Mouse (Mus musculus) liver, embryonic 14.5 days (tissue): Measurements from ENCODE around the gene Gas7. TPM values are rescaled to one million over a fixed set of nuclear protein-coding genes. Genes with fewer than 3 reads are reported as not detected.

Experiments used
- ATAC-seq: fragments of 200-750 bp; cut with Nextera tagmentation; 2 replicates; pipeline ENCODE4 v1.8.0; 2017; ENCODE audit warnings: moderate number of reproducible peaks, mild to moderate bottlenecking, moderate library complexity; ENCODE audit not compliant: insufficient read depth
- DNase-seq, 3 experiments: peaks; one replicate each; pipeline ENCODE4 v3.0.0-alpha.2; 2012 to 2013; ENCODE audit warnings: low read depth in 3 of 3, low spot score in 3 of 3
- H3K27ac ChIP-seq: fragments of 300-500 bp; sonication (generic); 2 replicates; pipeline ENCODE4 v1.5.1; 2014; ENCODE audit warnings: moderate library complexity, mild to moderate bottlenecking, control low read depth, inconsistent platforms
- H3K27me3 ChIP-seq: fragments of 300-500 bp; sonication (generic); 2 replicates; pipeline ENCODE4 v1.6.1; 2014; ENCODE audit warnings: mild to moderate bottlenecking, low read length, moderate library complexity; ENCODE audit not compliant: control insufficient read depth, insufficient read depth
- H3K36me3 ChIP-seq: fragments of 300-500 bp; sonication (generic); replicated peaks from 2 replicates; pipeline ENCODE4 v1.6.1; 2014; ENCODE audit warnings: low read depth; ENCODE audit not compliant: control insufficient read depth, insufficient read depth
- H3K4me1 ChIP-seq, 2 experiments: fragments of 200-500 bp in 1 of 2; fragments of 300-500 bp in 1 of 2; sonication (generic) in 1 of 2; replicated peaks; 2 replicates each; pipeline ENCODE4 v1.6.1; 2012 to 2014; ENCODE audit warnings: antibody characterized with exemption in 1 of 2, inconsistent platforms in 1 of 2, low read length in 1 of 2; ENCODE audit not compliant: control insufficient read depth in 2 of 2, insufficient read depth in 2 of 2
- H3K4me2 ChIP-seq: fragments of 300-500 bp; sonication (generic); 2 replicates; pipeline ENCODE4 v1.6.1; 2014; ENCODE audit warnings: low read depth, mild to moderate bottlenecking, control low read depth, moderate library complexity
- H3K4me3 ChIP-seq, 2 experiments: fragments of 200-500 bp in 1 of 2; fragments of 300-500 bp in 1 of 2; sonication (generic) in 1 of 2; 2 replicates each; pipeline ENCODE4 v1.5.1; 2012 to 2014; ENCODE audit warnings: low read depth in 2 of 2, low read length in 2 of 2, mild to moderate bottlenecking in 2 of 2, control low read depth in 1 of 2, inconsistent platforms in 1 of 2, moderate library complexity in 1 of 2; ENCODE audit not compliant: insufficient read depth in 1 of 2
- H3K9ac ChIP-seq: fragments of 300-500 bp; sonication (generic); replicated peaks from 2 replicates; pipeline ENCODE4 v1.6.1; 2014; ENCODE audit warnings: mild to moderate bottlenecking, control low read depth, moderate library complexity
- H3K9me3 ChIP-seq: fragments of 300-500 bp; sonication (generic); 2 replicates; pipeline ENCODE4 v1.6.1; 2016; ENCODE audit warnings: low read length, mixed read lengths; ENCODE audit not compliant: control insufficient read depth
- CTCF ChIP-seq: IDR thresholded peaks from 2 replicates; pipeline ENCODE4 v1.5.1; 2016; ENCODE audit warnings: antibody characterized with exemption, low read depth, control low read depth
- EP300 ChIP-seq: IDR thresholded peaks from 2 replicates; pipeline ENCODE4 v1.6.1; 2016; ENCODE audit warnings: antibody characterized with exemption, low read depth
- WGBS: fragments of 180-500 bp; shearing (Covaris S2); extraction: QIAGEN DNeasy Blood & Tissue Kit; methylation state at CpG from one replicate; pipeline ENCODE4 v1.1.7; 2014; ENCODE audit not compliant: insufficient replicate concordance; 5-methylcytosine and 5-hydroxymethylcytosine counted together
- polyA plus RNA-seq, 2 experiments: library from polyadenylated mRNA; depleted of rRNA in 1 of 2; stranded (reverse) in 1 of 2; unstranded in 1 of 2; fragments of >200 nt; fragmentation: Nextera tagmentation in 1 of 2; extraction: Ambion mirVana in 1 of 2; gene quantifications; 2 replicates each; pipeline versions ENCODE4 v1.2.1 to v1.2.3; 2012 to 2014

The Gas7 gene
- polyA plus RNA-seq, 2 experiments: 0.49 to 1.1 TPM

- no peak for ATAC-seq
- H3K27ac ChIP-seq: no peak overlapping the region
These were observed 220.6 kb downstream of the Gas7 start for GRCm38 (mm10) chr11:67675562-67676540.

DNA sequence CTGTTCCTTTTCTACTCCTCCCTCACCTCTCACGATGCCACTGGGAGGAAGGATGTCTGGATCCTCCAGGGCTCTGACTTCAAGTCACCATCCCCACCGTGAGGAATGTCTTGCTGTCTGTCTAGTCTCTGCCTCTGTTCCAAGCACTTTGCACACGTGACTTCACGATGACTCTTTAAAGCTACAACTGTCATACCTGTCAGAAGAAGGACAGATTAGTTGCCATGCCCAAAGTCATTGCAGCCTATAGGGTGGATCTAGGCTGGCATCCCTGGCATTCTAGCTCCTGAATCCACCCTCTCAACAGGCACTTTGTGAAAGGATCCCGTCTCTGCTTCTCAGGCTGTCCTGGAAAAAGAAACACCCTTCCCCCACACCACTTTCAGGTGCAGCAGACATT lies 224.1 kb downstream of the Gas7 start:
- Histone ChIP-seq H3K9me3 (no peaks in the 10 kb centered on the region), H3K27me3 (no peaks in the 10 kb centered on the region), H3K4me2 (no peak overlapping the region), H3K36me3 (no peaks in the 10 kb centered on the region), H3K4me3 (no peak overlapping the region), H3K4me1 (no peaks in the 10 kb centered on the region; a peak in 1 of 4 replicates), H3K27ac (no peak overlapping the region), H3K9ac (no peak overlapping the region)
- 60% methylated on average over 5 of the region's 5 CpGs for WGBS
- ATAC-seq: no peak
- no peak for DNase-seq
- TF ChIP-seq CTCF (no peak), EP300 (no peak)

More at GRCm38 (mm10) chr11:67675562-67676540, 220.6 kb downstream of the Gas7 start:
- Histone ChIP-seq H3K4me3 (no peak overlapping the region), H3K4me1 (no peaks in the 10 kb centered on the region), H3K4me2 (no peak overlapping the region), H3K9me3 (no peaks in the 10 kb centered on the region), H3K36me3 (no peaks in the 10 kb centered on the region), H3K27me3 (no peaks in the 10 kb centered on the region), H3K9ac (no peak overlapping the region)
- 25% methylated on average over 12 of the region's 12 CpGs for WGBS
- TF ChIP-seq EP300 (no peak), CTCF (peak; percentile 78)
- DNase-seq: peak in 1 of 3 experiments; percentile 7

DNA sequence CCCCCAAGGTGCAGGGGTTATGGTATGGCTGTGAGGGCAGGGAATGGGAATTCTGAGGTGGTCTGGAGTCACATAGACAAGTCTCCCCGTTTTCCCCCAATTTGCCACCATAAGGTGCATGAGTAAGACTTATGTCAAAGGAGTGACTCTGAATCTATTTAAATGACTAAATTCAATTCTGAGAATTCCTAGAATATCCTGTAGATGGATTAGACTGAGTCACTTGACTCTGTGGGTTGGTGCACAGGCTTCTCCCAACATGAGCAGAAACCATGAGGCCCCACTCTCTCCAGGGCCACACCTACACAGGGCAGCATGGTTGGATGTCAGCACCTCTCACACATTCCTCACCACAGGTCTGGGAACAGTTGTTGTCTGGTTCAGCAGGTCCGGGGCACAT lies 224.7 kb downstream of the Gas7 start:
- no peaks in the 10 kb centered on the region for H3K27me3 ChIP-seq
- H3K36me3 ChIP-seq: no peaks in the 10 kb centered on the region
- WGBS: 62% methylated on average over 2 of the region's 2 CpGs
- no peak overlapping the region for H3K27ac ChIP-seq
- H3K4me2 ChIP-seq: no peak overlapping the region
- no peaks in the 10 kb centered on the region; a peak in 1 of 4 replicates for H3K4me1 ChIP-seq
- TF ChIP-seq EP300 (no peak), CTCF (no peak)
- no peak overlapping the region for H3K9ac ChIP-seq
- H3K4me3 ChIP-seq: no peak overlapping the region
- ATAC-seq (no peak), DNase-seq (no peak)
- H3K9me3 ChIP-seq: no peaks in the 10 kb centered on the region

DNA sequence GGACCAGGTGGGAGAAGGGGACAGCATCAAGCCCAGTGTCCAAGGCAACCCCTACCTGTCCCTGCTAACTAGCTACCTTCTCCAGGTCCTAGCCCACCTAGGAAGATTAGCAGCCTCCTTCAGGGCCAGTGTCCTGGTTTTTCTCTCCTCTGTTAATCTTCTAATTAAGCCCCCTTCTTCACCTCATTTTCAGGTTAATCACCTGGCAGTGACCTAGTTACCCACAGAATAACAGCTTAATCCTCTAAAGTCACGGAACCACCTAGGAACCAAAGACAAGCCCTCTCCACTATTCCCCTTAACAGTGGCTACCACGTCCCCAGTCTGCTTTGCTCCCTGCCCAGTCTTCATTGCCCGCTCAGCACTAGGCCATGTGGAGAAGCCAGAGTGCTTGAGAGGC lies 226.6 kb downstream of the Gas7 start:
- WGBS: 59% methylated on average over 3 of the region's 3 CpGs
- no peaks in the 10 kb centered on the region for H3K9me3 ChIP-seq
- H3K27me3 ChIP-seq: no peaks in the 10 kb centered on the region
- no peak overlapping the region for H3K4me2 ChIP-seq
- TF ChIP-seq CTCF (no peak), EP300 (no peak)
- H3K4me3 ChIP-seq: no peak overlapping the region
- no peak for DNase-seq
- H3K36me3 ChIP-seq: no peaks in the 10 kb centered on the region
- H3K4me1 ChIP-seq: no peaks in the 10 kb centered on the region; a peak in 1 of 4 replicates
- H3K27ac ChIP-seq: no peak overlapping the region
- H3K9ac ChIP-seq: no peak overlapping the region
- ATAC-seq: no peak

- no peak for DNase-seq
- Histone ChIP-seq H3K27me3 (no peaks in the 10 kb centered on the region), H3K4me2 (no peak overlapping the region), H3K27ac (no peak overlapping the region), H3K4me1 (no peaks in the 10 kb centered on the region; a peak in 1 of 4 replicates), H3K4me3 (no peak overlapping the region), H3K9me3 (no peaks in the 10 kb centered on the region), H3K9ac (no peak overlapping the region), H3K36me3 (no peaks in the 10 kb centered on the region)
- TF ChIP-seq CTCF (no peak), EP300 (no peak)
- WGBS: 56% methylated on average over 2 of the region's 2 CpGs
- ATAC-seq: no peak
These were observed 230.9 kb downstream of the Gas7 start for GRCm38 (mm10) chr11:67686109-67686508.
